18 mouse cellular contexts compared by ENCODE assay signal in genomic region chr4:105507221-105507620, GRCm38 (mm10).
DNase-seq lines count a peak whose midpoint lies in the region; ATAC-seq and TF ChIP-seq lines count a peak whose summit lies in the region.
"Had no signal": no experiment of that assay in that cellular context is flagged by ENCODE, and none has a peak within 500 bp of the region (broad histone marks: within the 10 kb centered on the region; RNA-seq: fewer than 3 reads in every experiment).

No protein-coding gene starts in this region.

- no peak for TF ChIP-seq CTCF in gastrocnemius, adult 2 months (IDR thresholded peaks at IDR 0.05)
- no peak for TF ChIP-seq CTCF in heart, postnatal 0 days (IDR thresholded peaks at IDR 0.05; ENCODE audit: low read depth)
- no peak for TF ChIP-seq CTCF in cerebellum, adult 2 months (IDR thresholded peaks at IDR 0.05; ENCODE audit: borderline replicate concordance, insufficient read depth, low read depth, low read length)

- intact Hi-C loops in gastrocnemius, adult 2 months (cut with DNase I): loop anchor here (2.0 to 5.0 kb wide), 4 partner anchors 45 to 350 kb away; partner anchors contain the start of gene Plpp3

- H3K27me3 ChIP-seq in kidney, embryonic 15.5 days: no peaks in the 10 kb centered on the region
- H3K27me3 ChIP-seq in heart, postnatal 0 days (ENCODE audit: control insufficient read depth, insufficient read depth, low read length): no peaks in the 10 kb centered on the region
- no peaks in the 10 kb centered on the region for H3K27me3 ChIP-seq in cerebellum, adult 2 months (ENCODE audit: control insufficient read depth, insufficient read depth, low read length)
- H3K27me3 ChIP-seq: embryonic facial prominence, embryonic 12.5 days; hindbrain, embryonic 13.5 days; limb, embryonic 15.5 days; midbrain, embryonic 13.5 days had no signal

- WGBS in kidney, embryonic 15.5 days: 70% methylated on average over 7 of the region's 7 CpGs
- WGBS in heart, postnatal 0 days: 74% methylated on average over 7 of the region's 7 CpGs
- 91% methylated on average over 7 of the region's 7 CpGs for WGBS in cerebellum, adult 2 months

- H3K4me3 ChIP-seq in gastrocnemius, adult 2 months: 0 out of 2 replicates have a peak overlapping the region, but pooled peaks have one; percentile 23
- no peak overlapping the region for H3K4me3 ChIP-seq in kidney, embryonic 15.5 days (replicated peaks)
- H3K4me3 ChIP-seq in heart, postnatal 0 days (ENCODE audit: low read depth, low read length): no peak overlapping the region
- H3K4me3 ChIP-seq in cerebellum, adult 2 months (replicated peaks; ENCODE audit: insufficient read depth, low read depth, low read length): no peak overlapping the region
- H3K4me3 ChIP-seq: embryonic facial prominence, embryonic 12.5 days; hindbrain, embryonic 13.5 days; limb, embryonic 15.5 days; midbrain, embryonic 13.5 days had no signal

- TF ChIP-seq EP300 in heart, postnatal 0 days (IDR thresholded peaks at IDR 0.05; ENCODE audit: low read depth): peak; percentile 85

- no peaks in the 10 kb centered on the region for H3K36me3 ChIP-seq in kidney, embryonic 15.5 days
- H3K36me3 ChIP-seq in heart, postnatal 0 days (replicated peaks; ENCODE audit: control insufficient read depth, insufficient read depth, low read length): no peaks in the 10 kb centered on the region
- H3K36me3 ChIP-seq: embryonic facial prominence, embryonic 12.5 days; hindbrain, embryonic 13.5 days; limb, embryonic 15.5 days; midbrain, embryonic 13.5 days had no signal

- H3K9ac ChIP-seq in kidney, embryonic 15.5 days: no peak overlapping the region
- H3K9ac ChIP-seq in heart, postnatal 0 days (replicated peaks; ENCODE audit: low read depth, low read length): no peak overlapping the region
- H3K9ac ChIP-seq: embryonic facial prominence, embryonic 12.5 days; forebrain, postnatal 0 days; hindbrain, embryonic 13.5 days; limb, embryonic 15.5 days; liver, embryonic 14.5 days; lung, embryonic 14.5 days; midbrain, embryonic 13.5 days had no signal

- DNase-seq in gastrocnemius, adult 2 months: no peak
- no peak for DNase-seq in gastrocnemius, postnatal 10 days
- DNase-seq in kidney, adult 18-20 months: peak; percentile 9
- peak; percentile 25 for DNase-seq in heart, postnatal 0 days (ENCODE audit: low spot score)
- peak; percentile 47 for DNase-seq in skeletal muscle tissue, adult 2 months (ENCODE audit: low read depth, low spot score)
- DNase-seq in cerebellum, adult 2 months: no peak
- DNase-seq: adrenal gland, adult 2 months; cerebellum, adult 18-20 months; cerebellum, postnatal 25 days; forebrain, postnatal 0 days; lung, embryonic 14.5 days had no signal

- no peak for ATAC-seq in kidney, embryonic 15.5 days (replicated peaks; ENCODE audit: low FRiP score)
- no peak for ATAC-seq in heart, postnatal 0 days (ENCODE audit: insufficient read depth, low read depth)
- ATAC-seq: CD4-positive, CD25-positive, alpha-beta regulatory T cell, adult 4 months; forebrain, postnatal 0 days; midbrain, embryonic 13.5 days had no signal

- TF ChIP-seq POLR2A in cerebellum, adult 2 months (IDR thresholded peaks at IDR 0.05; ENCODE audit: borderline replicate concordance, insufficient read depth, low read length): no peak

- H3K27ac ChIP-seq in gastrocnemius, adult 2 months: peak overlapping the region; percentile 65
- no peak overlapping the region for H3K27ac ChIP-seq in kidney, embryonic 15.5 days
- H3K27ac ChIP-seq in heart, postnatal 0 days (ENCODE audit: low read depth): peak overlapping the region; percentile 8; the same call in 1 of the 2 replicates
- no peak overlapping the region for H3K27ac ChIP-seq in cerebellum, adult 2 months (ENCODE audit: insufficient read depth, low read length)
- H3K27ac ChIP-seq: embryonic facial prominence, embryonic 12.5 days; hindbrain, embryonic 13.5 days; limb, embryonic 15.5 days; liver, embryonic 14.5 days; midbrain, embryonic 13.5 days had no signal

- no peak overlapping the region for H3K4me2 ChIP-seq in kidney, embryonic 15.5 days
- no peak overlapping the region for H3K4me2 ChIP-seq in heart, postnatal 0 days (ENCODE audit: low read depth, low read length)
- H3K4me2 ChIP-seq: embryonic facial prominence, embryonic 12.5 days; hindbrain, embryonic 13.5 days; limb, embryonic 15.5 days; lung, embryonic 14.5 days; midbrain, embryonic 13.5 days had no signal

- H3K4me1 ChIP-seq in kidney, embryonic 15.5 days: no peaks in the 10 kb centered on the region
- H3K4me1 ChIP-seq in heart, postnatal 0 days (ENCODE audit: control insufficient read depth, insufficient read depth): no peaks in the 10 kb centered on the region
- H3K4me1 ChIP-seq in cerebellum, adult 2 months (ENCODE audit: control insufficient read depth, insufficient read depth, low read length): no peaks in the 10 kb centered on the region
- H3K4me1 ChIP-seq: embryonic facial prominence, embryonic 12.5 days; hindbrain, embryonic 13.5 days; limb, embryonic 15.5 days; midbrain, embryonic 13.5 days had no signal

- H3K9me3 ChIP-seq in kidney, embryonic 15.5 days (replicated peaks): no peaks in the 10 kb centered on the region; the same call in 1 of the 2 replicates
- no peaks in the 10 kb centered on the region for H3K9me3 ChIP-seq in heart, postnatal 0 days (replicated peaks; ENCODE audit: control insufficient read depth, low read length)
- H3K9me3 ChIP-seq: embryonic facial prominence, embryonic 12.5 days; hindbrain, embryonic 13.5 days; limb, embryonic 15.5 days; midbrain, embryonic 13.5 days had no signal

Comparison
In these comparisons a context has a peak if more than half of its experiments do, and no peak if none do; other contexts are left out.
1. DNase-seq: peak in kidney, adult 18-20 months (single experiment), heart, postnatal 0 days (single experiment) and skeletal muscle tissue, adult 2 months (single experiment); none in gastrocnemius, adult 2 months (single experiment), gastrocnemius, postnatal 10 days (single experiment) and cerebellum, adult 2 months (0 of 2).
2. H3K27ac ChIP-seq: peak in gastrocnemius, adult 2 months (single experiment) and heart, postnatal 0 days (single experiment); none in kidney, embryonic 15.5 days (single experiment) and cerebellum, adult 2 months (single experiment).